Mouse (Mus musculus): ENCODE data around the gene Abcb10.
"Not testable (repeated sequence)": the region's sequence is repeated elsewhere in the genome, so short reads cannot be mapped to it uniquely, and the experiment has no call there.

Gene Abcb10

DNA sequence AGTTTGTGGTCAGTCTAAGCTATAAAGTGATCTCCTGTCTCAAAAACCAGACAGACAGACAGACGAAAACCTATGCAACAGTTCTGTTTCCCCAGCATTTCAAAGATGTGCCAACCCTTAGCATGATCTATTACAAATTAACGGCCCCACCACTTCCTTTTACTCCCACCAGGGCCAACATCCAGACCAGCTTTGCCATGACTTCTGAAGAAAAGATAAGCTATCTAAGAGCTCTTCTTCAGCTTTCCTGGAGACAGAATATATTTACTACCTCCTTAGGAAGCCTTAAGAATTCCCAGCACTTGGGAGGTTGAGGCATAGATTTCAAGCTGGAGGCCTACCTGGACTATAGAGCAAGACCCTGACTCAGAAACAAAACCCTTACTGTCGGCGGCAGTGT is 2.7 kb downstream of the Abcb10 start:
- DNase-seq = no peak

DNA sequence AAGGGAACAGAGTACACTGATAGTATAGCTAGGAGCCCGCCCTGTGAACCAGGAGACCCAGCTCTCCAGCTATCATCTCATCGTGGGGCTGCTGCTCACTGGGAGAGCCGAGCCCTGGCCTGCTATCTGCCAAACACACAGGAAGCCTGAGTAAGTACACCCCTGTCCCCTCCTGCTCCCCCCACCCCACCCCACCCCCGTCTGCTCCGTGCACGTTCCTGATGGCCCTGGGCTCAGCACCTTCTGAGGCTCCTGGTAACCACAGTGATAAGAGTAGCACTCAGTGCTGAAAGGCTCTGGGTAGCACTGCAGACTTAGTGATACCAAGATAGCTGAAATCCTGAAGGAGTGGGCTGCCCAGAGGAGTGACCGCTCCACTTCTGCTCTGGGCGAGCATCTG is 4.0 kb downstream of the Abcb10 start:
- DNase-seq = no peak

DNA sequence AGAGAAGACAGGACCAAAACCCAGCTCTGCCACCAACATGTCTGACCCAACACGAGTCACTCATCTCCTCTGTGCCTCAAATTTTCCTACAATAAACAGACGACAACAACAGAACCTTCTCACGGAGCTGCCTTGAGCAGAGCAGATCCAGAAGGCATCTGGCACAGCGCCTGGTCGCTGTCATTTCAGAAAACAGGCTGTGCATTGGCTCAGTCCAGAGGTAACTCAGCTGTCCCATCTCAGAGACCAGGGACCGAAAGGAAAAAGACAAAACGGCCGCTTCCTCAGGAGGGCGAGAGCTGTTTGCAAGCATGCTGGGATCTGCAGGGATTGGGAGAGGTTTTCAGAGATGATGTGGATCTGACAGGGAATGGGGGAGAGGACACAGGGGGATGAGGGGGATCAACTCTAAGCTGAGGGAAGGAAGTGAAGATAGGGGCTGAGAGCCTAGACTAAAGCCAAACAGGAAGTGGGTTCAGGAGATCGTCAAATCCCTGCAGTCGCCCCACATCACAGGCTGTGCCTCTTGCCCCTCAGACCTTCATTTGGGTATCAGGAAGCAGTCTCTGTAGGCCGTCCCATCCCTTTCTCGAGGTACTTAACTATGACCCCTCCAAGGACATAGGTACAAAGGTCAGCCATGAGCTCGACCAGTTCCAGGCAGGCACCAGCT is 4.6 kb downstream of the Abcb10 start:
- DNase-seq = no peak

DNA sequence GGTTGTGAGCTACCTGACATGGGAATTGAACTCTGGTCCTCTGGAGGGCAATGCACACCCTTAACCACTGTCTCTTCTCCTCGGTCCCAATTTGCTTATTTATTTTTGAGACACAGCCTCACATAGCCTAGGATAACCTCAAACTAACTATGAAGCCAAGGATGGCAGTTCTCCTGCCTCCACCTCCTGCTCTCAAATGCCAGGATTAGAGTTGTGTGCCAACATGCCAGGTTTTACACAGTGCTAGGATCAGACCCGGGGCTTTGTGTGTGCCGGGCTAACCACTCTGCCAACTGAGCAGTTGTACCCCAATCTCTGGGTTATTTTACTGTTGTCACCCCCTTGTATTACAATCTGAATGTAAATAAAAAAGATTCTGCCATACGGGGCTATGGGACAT is 5.4 kb downstream of the Abcb10 start:
- DNase-seq = no peak

DNA sequence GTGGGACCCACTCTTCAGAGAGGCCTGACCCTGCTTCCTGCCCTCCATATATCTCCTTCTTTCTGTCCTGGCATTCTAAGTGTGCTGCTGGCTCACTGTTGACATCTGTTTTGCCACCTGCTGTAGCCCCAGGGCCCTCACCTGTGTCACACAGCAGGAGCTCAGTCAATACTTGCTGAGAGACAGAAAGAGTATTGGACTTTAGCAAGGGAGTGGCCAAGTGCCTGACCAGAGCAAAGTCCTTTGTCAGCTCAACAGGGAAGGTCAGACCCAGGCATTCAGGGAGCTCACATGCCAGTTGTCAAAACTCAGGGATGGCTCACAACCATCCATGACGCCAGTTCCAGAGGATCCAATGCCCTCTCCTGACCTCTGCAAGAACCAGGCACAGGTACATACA is 9.4 kb downstream of the Abcb10 start:
- peak; percentile 63 to 65 for DNase-seq

DNA sequence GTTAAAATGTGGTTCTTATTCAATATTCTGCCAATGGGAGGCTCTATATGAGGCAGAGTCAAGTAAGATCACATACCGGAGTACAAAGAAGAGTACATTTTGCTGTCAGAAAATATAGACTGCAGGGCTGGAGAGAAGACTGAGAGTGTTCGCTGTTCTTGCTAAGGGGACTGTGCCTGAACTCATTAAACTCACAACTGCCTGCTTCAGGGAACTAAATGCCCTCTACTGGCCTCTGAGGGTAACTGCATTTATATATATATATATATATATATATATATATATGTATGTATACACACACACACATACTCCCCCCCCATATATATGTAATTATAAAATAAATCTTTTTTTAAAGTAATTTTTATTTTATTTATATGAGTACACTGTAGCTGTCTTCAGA is 16.0 kb downstream of the Abcb10 start:
- DNase-seq = no peak

DNA sequence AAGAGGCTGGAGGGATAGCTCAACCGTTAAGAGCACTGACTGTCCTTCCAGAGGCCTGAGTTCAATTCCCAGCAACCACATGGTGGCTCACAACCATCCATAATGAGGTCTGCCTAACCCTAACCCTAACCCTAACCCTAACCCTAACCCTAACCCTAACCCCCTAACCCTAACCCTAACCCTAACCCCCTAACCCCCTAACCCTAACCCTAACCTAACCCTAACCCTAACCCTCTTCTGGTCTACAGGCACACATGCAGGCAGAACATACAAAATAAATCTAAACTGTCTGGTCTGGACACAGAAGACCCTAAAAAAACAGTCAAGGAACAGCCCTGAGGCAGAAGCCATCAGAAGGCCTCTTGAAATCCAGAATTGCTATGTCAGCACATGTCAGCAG is 21.6 kb downstream of the Abcb10 start:
- DNase-seq = no peak

DNA sequence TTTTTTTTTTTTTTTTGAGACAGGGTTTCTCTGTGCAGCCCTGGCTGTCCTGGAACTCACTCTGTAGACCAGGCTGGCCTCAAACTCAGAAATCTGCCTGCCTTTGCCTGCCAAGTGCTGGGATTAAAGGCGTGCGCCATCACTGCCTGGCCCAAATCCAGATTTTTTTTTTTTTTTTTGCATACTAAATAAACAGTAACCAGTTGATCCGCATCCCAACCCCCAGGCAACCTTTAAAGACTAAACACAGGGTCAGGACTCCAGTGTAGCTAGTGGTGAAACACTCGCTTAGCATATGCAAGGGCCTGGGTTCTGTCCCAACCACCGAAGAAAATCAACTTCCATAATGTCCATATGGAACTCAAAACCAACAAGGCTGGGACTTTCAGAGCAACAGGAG is 22.4 kb downstream of the Abcb10 start:
- DNase-seq = not testable (repeated sequence)

DNA sequence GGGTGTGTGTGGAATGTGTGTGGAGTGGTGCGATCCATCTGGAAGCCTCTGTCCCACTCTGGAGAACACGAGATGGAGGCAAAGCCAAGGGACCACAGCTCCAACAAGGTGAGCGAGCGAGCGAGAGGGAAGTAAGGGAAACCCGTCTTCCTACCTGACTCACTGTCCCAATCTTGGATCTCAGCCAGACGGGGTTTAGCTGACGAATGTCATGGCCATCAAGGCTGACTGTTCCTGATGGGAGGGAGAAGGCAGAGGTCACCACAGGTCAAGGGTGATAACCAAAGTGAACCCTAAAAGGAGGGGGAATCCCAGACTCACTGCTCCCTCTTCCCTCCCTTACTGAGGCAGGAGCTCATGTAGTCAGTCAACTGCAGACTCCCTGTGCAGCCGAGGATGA is 22.9 kb downstream of the Abcb10 start:
- DNase-seq = no peak

DNA sequence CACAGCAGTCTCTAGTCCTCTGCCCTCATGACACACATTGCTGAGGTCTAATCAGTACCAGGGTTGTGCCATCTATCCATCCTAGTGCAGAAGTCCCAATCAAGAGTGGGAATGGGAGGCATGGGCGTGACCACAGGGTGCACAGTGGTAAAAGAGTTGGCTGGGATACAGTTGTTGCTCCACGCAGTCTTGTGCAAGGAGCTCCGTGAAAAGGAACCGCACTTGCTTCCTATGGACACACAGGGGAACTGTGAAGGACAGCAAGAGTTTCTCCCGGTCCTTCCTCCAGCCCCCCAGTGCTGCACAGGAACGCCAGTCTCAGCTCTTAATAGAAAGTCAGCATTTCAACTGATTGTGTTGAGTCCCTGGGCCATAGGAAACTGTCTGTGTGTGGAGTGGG is 23.4 kb downstream of the Abcb10 start:
- no peak for DNase-seq

DNA sequence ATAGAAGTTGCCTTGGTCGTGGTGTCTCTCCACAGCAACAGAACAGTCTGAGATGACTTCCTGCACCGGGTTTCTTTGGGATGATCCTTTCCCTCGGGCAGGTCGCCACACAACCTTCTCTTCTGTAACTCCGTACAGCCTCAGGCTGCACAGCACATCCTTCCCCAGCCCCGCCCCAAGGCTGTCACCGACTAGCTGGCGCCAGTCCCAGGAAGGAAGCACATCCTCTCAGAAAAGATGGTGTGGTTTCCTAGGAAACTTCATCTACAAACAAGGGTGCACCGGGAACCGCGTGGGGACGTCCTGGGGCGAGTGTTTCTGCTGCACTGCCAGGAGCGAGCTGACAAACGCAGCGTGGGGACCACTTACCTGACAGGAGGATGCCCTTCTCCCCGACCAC is 24.8 kb downstream of the Abcb10 start:
- DNase-seq = no peak

DNA sequence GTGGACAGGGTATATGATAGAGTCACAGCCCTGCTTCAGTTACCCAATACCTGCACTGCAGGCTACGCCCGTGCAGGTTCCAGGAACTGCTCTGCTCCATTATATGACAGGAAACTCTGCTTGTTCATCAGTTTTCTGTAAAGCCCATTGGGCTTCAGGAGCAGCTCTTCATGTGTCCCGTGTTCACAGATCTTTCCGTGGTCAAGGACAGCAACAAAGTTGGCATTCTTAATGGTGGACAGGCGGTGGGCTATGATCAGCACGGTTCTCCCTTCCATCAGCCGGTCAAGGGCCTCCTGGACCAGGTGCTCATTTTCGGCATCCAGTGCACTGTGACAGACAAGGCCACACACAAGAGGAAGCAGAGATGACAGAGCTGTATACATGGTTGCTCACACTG is 28.7 kb downstream of the Abcb10 start:
- no peak for DNase-seq

DNA sequence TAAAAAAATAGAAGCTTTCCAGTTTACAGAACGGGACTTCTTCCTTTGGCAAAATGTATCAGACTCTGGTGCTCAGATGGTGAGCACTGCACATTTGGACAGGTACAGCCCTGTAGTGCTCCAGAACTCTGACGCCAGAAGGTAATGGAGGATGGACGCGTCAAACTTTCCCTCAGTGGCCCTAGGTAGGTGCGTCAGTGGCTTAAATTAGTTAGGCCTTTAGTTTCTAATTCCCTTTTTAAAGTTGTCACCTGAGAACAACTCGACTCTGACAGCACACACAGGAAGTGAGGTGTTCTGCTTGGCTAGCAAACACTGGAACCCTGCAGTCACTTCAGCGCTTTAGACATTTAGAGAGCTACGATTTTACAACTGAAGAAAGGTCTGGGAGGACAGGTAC is 29.2 kb downstream of the Abcb10 start:
- DNase-seq = no peak

DNA sequence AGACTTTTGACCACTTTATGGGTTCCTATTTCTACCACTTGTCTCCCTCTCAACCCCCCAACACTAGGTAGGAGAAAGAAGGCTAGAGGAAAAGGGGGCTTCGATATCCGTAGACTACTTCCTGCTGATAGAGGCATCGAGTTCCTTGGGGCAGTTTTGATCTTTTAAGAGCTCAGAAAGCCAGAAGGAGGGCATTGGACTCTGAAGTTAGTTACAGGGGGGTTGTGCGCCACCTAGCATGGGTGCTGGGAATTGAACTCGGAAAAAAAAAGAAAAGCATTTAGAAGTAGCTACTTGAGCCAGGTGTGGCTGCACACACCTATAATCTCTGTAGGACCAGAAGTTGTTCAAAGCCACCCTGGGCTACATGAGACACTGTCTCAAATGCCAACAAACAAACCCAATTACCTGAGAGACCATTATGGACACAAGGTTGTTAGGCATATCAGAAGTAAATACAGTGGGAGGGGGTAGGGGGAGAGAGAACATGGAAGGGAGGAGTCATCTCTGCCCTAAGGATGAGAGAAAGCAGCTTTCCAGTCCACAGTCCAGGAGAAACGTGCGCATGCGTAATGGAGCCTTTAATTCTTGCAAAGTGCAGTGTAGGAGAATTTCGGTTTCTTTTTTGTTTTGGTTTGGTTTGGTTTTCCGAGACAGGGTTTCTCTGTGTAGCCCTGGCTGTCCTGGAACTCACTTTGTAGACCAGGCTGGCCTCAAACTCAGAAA is 32.7 kb downstream of the Abcb10 start:
- peak; percentile 63 to 77 for DNase-seq

DNA sequence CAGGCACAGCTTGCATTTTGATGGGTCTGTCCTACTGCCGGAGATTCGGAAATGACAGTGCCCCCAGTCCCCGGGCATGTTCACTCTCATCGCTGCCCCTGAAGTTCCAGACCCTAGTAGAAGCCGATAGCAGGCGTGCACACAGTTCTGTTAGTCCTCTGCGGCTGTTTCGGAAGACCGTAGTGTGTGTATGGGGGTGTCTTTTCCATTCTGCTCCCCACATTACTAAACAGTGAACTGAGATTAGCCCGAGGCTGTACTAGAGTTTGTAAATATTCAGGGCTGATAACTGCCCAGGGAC is 33.3 kb downstream of the Abcb10 start:
- no peak for DNase-seq

DNA sequence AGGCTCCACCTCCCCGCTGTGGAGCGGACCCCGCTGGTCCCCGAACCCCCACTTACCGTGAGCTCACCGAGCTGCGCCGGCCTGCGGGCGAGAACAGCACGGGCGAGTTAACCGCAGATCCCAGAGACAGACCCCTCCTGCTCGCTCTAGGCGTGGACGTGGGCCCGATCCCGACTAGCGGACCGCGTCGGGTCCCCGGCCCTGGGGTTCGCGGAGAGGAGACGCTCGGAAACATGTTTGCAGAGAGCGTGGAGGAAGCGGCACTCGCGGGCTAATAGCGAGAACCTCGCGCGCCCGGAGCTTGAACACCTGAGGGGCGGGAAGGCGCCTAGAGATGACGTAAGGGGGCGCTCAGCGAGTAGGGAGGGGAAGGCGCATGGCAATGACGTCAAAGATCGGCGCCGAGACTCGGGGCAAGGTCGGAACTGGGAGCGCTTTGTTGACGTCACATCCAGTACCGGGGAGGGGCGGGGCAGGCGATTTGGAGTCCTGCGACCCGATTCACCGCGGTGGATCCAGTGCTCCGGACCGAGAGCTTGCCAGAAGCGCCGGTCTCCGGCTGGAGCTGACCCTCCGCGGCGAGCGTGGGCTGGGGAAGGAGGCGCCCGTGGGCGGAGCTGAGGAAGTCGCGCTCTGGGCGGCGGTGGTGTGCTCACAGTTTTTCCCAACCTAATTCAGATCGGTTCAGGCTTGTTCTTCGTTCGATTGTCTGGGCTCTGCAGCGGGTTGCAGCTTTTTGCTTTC is 33.8 kb downstream of the Abcb10 start, which contains the start of gene Nup133:
Gene Nup133 (minus strand): TSS at position 324 of the 744 bp plus-strand sequence.
- peak; percentile 98 to 99 for DNase-seq

DNA sequence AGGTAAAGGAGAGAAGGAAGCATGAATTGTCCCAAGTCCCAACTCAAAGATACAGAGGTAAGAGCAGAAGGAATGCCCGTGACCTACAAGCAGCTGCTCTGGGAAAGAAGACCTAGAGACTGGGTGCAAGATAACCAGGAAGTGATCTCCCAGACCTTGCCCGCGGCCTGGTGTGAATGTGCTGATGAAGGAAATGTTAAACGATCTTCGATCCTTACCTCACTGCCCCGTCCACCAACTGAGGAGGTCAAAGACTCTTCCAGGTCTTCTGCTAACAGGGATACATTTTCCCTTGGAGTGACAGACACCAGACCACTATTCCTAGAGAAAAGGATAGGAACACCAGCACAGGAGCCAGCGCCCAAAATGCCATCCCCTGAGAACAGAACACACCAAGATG is 53.9 kb downstream of the Abcb10 start:
- no peak for DNase-seq

DNA sequence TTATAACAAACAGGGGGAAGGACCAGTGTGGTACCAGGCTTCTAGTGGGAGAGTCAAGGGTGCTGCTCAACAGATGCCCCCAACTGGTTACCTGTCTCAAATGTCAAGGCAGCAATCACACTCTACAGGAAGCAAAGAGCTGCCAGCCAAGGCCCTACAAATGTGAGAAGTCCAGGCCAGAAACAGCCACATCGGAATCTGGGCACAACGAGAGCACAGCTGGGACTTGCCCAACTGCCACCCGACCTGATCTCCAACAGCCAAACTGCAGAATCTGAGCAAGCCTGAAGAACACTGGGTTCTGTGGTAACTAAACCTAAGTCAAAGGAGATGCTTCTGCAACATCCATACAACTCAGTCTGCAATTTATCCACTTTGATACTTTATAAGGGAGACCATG is 57.3 kb downstream of the Abcb10 start:
- no peak for DNase-seq

DNA sequence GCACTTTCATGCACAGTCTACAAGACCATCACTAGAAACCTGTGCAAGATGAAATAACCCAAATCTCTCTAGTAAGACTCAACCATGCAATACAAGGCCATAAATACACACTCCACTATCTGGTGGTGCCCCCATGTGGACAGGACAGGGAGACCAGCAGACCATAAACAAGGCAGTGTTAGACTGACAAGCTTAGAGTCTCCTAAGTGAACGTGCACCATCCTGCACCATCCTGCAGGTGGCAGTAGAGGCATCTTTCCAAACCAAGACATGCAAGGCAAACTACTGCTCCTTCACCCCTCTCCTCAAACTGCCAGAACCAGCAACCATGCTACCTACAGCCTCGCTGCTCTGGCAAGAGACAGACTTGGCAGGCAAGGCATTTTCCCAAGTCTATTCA is 58.2 kb downstream of the Abcb10 start:
- DNase-seq = peak; percentile 78 to 88

DNA sequence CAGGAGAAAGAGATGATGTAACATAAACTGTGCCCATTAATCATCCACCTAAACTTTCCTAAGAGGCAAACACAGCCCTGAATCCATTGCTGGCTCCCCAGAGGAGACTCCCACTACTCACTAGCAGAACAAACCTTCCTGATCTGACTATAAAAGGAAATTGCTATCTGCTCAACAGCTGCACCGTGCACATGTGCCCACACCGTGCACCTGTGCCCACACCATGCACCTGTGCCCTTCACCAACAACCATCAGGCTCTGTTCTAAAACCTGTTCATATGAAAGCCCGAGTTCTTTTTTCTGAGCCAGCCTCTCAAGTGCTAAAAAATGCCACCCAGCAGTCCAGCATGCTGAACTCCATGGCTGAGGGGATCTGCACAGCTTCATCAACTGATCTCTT is 68.3 kb downstream of the Abcb10 start:
- DNase-seq = no peak

DNA sequence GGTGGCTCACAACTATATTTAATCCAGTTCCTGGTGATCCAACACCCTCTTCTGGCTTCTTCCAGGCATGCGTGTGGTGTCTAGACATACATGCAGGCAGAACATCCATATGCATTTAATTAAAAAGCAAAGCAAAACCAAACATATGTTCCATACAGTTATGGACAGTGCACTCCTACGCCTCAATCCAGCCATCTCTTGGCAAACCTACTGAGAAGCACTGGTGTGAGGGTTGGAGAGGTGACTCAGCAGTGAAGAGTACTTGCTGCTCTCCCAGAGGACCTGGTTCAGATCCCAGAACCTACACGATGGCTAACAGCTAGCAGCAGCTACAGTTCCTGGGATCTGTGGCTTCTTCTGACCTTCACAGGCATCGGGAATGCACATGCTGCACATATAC is 70.7 kb downstream of the Abcb10 start:
- DNase-seq = no peak

DNA sequence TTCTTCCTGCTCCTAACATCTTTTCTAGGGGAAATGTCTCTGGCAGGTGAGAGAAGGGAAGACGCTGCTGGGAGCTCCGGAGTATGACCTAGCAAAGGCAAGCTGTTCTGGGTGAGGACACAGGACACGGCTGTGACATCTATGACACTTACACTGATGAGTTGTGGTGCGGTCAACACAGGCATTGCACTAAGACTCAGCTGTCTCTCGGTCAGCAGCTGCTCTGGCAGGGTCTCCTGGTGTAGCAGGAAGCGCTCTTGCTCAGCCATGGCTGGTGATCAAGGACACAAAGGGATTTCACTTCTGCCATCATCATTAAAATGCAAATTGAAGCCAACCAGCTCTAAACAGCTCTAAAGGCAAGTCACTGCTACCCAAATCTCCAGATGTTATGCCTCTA is 75.3 kb downstream of the Abcb10 start:
- no peak for DNase-seq

DNA sequence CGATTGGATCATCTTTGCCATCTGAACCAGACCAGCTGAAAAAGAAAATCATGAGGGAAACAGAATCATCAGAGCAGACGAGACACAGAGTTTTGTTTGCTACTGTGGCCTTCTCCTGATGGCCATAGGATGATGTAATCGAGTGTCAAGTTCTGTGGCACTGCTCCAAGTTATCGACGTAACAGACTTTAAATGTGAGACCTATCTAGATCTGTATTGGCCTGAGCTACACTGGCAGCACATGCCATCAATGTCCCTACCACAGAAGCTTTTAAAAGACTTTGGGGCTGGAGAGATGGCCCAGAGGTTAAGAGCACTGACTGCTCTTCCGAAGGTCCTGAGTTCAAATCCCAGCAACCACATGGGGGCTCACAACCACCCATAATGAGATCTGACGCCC is 80.3 kb downstream of the Abcb10 start:
- DNase-seq = no peak

Measured in kidney, adult 8-10 months (tissue).